Mouse (Mus musculus) adrenal gland, postnatal 0 days (tissue): ENCODE results near the gene Zkscan16. TPM values are rescaled to one million over a fixed set of nuclear protein-coding genes. Genes with fewer than 3 reads are reported as not detected.

ENCODE experiments used
- polyA plus RNA-seq: library from polyadenylated mRNA; unstranded; fragments of >200 nt; fragmentation: Nextera tagmentation; extraction: Ambion mirVana; gene quantifications from 2 replicates; pipeline ENCODE4 v1.2.1, GENCODE M21; 2015

Gene Zkscan16
- polyA plus RNA-seq: 0.30 and 0.36 TPM in 2 replicates

GRCm38 (mm10) chr4:58943420-58944205 lies at the start of gene Zkscan16:
Gene Zkscan16, plus strand, starts transcription at chr4:58943628.

GRCm38 (mm10) chr4:58912629-58913335 lies 30.6 kb upstream of the Zkscan16 start, which contains the start of gene Ecpas:
Gene Ecpas, minus strand, starts transcription at chr4:58912749.

GRCm38 (mm10) chr4:58986540-58987190 lies 43.2 kb downstream of the Zkscan16 start, which contains the start of gene Ptgr1:
Gene Ptgr1, minus strand, starts transcription at chr4:58987119.

GRCm38 (mm10) chr4:58994762-58995161 lies 51.3 kb downstream of the Zkscan16 start, which contains the start of gene Dnajc25:
Gene Dnajc25, plus strand, starts transcription at chr4:58995062.

GRCm38 (mm10) chr4:59002948-59003805 lies 59.7 kb downstream of the Zkscan16 start, which contains the start of gene Gm20503:
Gene Gm20503, plus strand, starts transcription at chr4:59003210.

Other genes with a start within 250 kb of the Zkscan16 start
- 0.08 TPM in 1 of 2 replicates, not detected in the other for gene Olfr267, start 155.9 kb upstream of the Zkscan16 start, polyA plus RNA-seq
- gene Ecpas, start 30.9 kb upstream of the Zkscan16 start, polyA plus RNA-seq: 19.2 and 25.4 TPM in 2 replicates
- gene Ptgr1, start 43.5 kb downstream of the Zkscan16 start, polyA plus RNA-seq: 27.7 and 31.5 TPM in 2 replicates
- 12.3 and 12.9 TPM in 2 replicates for gene Dnajc25, start 51.4 kb downstream of the Zkscan16 start, polyA plus RNA-seq
- gene Gm20503, start 59.6 kb downstream of the Zkscan16 start, polyA plus RNA-seq: 16.4 and 17.3 TPM in 2 replicates
- 108 and 118 TPM in 2 replicates for gene Gng10, start 91.5 kb downstream of the Zkscan16 start, polyA plus RNA-seq
- not detected in 2 replicates for gene AI481877, start 195.4 kb downstream of the Zkscan16 start, polyA plus RNA-seq
- gene Ugcg, start 245.6 kb downstream of the Zkscan16 start, polyA plus RNA-seq: 6.9 and 12.5 TPM in 2 replicates